Mouse (Mus musculus) midbrain, postnatal 0 days (tissue): ENCODE measurements around the gene Camk2b. TPM values are rescaled to one million over a fixed set of nuclear protein-coding genes. Genes with fewer than 3 reads are reported as not detected.

Experiments
- ATAC-seq: fragments of 200-750 bp; cut with Nextera tagmentation; 2 replicates; pipeline ENCODE4 v1.8.0; 2017; ENCODE audit warnings: moderate number of reproducible peaks, mild to moderate bottlenecking, moderate TSS enrichment, moderate library complexity; ENCODE audit not compliant: low FRiP score
- DNase-seq: peaks from one replicate; pipeline ENCODE4 v3.0.0-alpha.2; 2015; ENCODE audit warnings: low spot score
- H3K27ac ChIP-seq: fragments of 300-500 bp; sonication (generic); 2 replicates; pipeline ENCODE4 v1.5.1; 2014; ENCODE audit warnings: low read depth, mild to moderate bottlenecking, low read length, mixed read lengths
- H3K27me3 ChIP-seq: fragments of 300-500 bp; sonication (generic); 2 replicates; pipeline ENCODE4 v1.6.1; 2014; ENCODE audit warnings: low read length, control low read depth, mixed read lengths; ENCODE audit not compliant: insufficient read depth
- H3K36me3 ChIP-seq: fragments of 300-500 bp; sonication (generic); 2 replicates; pipeline ENCODE4 v1.6.1; 2014; ENCODE audit warnings: low read length, control low read depth, mixed read lengths; ENCODE audit not compliant: insufficient read depth
- H3K4me1 ChIP-seq: fragments of 300-500 bp; sonication (generic); 2 replicates; pipeline ENCODE4 v1.6.1; 2014; ENCODE audit warnings: mild to moderate bottlenecking, control low read depth, antibody characterized with exemption, low read length, mixed read lengths; ENCODE audit not compliant: insufficient read depth
- H3K4me2 ChIP-seq: fragments of 300-500 bp; sonication (generic); 2 replicates; pipeline ENCODE4 v1.6.1; 2014; ENCODE audit warnings: low read depth, mild to moderate bottlenecking, low read length, mixed read lengths; ENCODE audit not compliant: poor library complexity, severe bottlenecking
- H3K4me3 ChIP-seq: fragments of 300-500 bp; sonication (generic); 2 replicates; pipeline ENCODE4 v1.5.1; 2014; ENCODE audit warnings: low read depth, mild to moderate bottlenecking, low read length, moderate library complexity
- H3K9ac ChIP-seq: fragments of 300-500 bp; sonication (generic); replicated peaks from 2 replicates; pipeline ENCODE4 v1.6.1; 2014; ENCODE audit warnings: mild to moderate bottlenecking, low read length, moderate library complexity, mixed read lengths; ENCODE audit not compliant: poor library complexity, severe bottlenecking
- H3K9me3 ChIP-seq: fragments of 300-500 bp; sonication (generic); 2 replicates; pipeline ENCODE4 v1.6.1; 2016; ENCODE audit warnings: low read length, control low read depth
- CTCF ChIP-seq: IDR thresholded peaks from 2 replicates; pipeline ENCODE4 v1.5.1; 2016; ENCODE audit warnings: antibody characterized with exemption, mild to moderate bottlenecking
- WGBS: fragments of 180-500 bp; shearing (Covaris S2); extraction: QIAGEN DNeasy Blood & Tissue Kit; methylation state at CpG from one replicate; pipeline ENCODE4 v1.1.7; 2014; 5-methylcytosine and 5-hydroxymethylcytosine counted together
- polyA plus RNA-seq: library from polyadenylated mRNA; unstranded; fragments of >200 nt; fragmentation: Nextera tagmentation; extraction: Ambion mirVana; gene quantifications from 2 replicates; pipeline ENCODE4 v1.2.1, GENCODE M21; 2015
- total RNA-seq: library from RNA; depleted of rRNA; stranded (reverse); fragments of >200 nt; gene quantifications from 2 replicates; pipeline ENCODE4 v1.2.3, GENCODE M21; 2014

The Camk2b gene
- total and polyA plus RNA-seq, 2 experiments from 2014 or later, result 208 to 225 TPM

DNA sequence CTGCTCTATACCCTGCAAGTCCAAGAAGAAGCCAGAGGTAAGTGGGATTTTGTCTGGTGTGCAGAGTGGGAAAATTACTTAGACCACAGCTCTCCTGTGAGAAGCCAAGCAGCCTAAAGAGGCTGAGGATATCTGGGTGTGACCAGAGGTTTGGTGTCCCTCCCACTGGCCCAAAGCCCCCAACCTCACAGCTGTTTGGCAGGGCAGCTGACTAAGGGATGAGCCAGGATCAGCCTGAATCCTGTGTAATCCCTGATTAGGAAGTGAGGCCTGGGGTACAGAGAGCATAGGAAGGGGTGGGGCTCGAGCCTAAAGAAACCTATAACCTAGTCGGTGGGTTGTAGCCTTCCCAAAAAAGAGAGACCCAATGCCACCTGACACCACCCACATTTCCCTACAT lies 91.1 kb downstream of the Camk2b start:
- no peak for TF ChIP-seq CTCF
- Histone ChIP-seq H3K27ac (no peak overlapping the region), H3K9ac (no peak overlapping the region), H3K4me2 (no peak overlapping the region), H3K9me3 (no peaks in the 10 kb centered on the region), H3K4me3 (no peak overlapping the region), H3K36me3 (peaks cover 82% of the 10 kb centered on the region), H3K27me3 (no peaks in the 10 kb centered on the region), H3K4me1 (no peaks in the 10 kb centered on the region)
- WGBS, result 47% methylated on average over 2 of the region's 2 CpGs
- ATAC-seq, result no peak
- no peak for DNase-seq

GRCm38 (mm10) chr11:5974053-5974452 lies 92.1 kb downstream of the Camk2b start:
- Histone ChIP-seq H3K4me3 (no peak overlapping the region), H3K27me3 (no peaks in the 10 kb centered on the region), H3K4me2 (no peak overlapping the region), H3K9ac (no peak overlapping the region), H3K4me1 (no peaks in the 10 kb centered on the region), H3K27ac (no peak overlapping the region), H3K36me3 (peaks cover 81% of the 10 kb centered on the region), H3K9me3 (no peaks in the 10 kb centered on the region)
- no peak for TF ChIP-seq CTCF
- 85% methylated on average over 6 of the region's 6 CpGs for WGBS
- no peak for ATAC-seq
- no peak for DNase-seq

DNA sequence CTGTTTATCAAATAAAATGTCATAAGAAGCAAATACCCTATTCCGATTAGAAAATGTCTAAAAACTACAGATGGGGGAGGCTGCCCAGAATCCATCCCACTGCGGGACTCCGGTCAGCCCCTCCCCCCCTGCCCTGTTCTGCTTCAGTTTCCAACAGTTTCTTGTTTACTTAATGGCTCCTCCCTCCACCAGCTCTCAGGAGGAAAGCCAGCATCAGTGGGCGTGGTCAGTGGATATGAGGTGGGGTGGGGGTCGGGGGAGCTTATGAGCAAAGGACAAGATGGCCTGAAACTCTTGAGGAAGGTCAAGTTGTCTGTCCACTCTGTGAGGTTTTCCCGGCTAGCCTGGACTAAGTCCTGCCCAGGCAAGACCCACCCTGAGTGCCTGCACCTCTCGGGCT lies 93.0 kb downstream of the Camk2b start:
- H3K4me3 ChIP-seq, result no peak overlapping the region
- no peak for ATAC-seq
- H3K9me3 ChIP-seq, result no peaks in the 10 kb centered on the region
- no peak overlapping the region for H3K27ac ChIP-seq
- peaks cover 80% of the 10 kb centered on the region for H3K36me3 ChIP-seq
- no peak for DNase-seq
- no peaks in the 10 kb centered on the region for H3K27me3 ChIP-seq
- H3K9ac ChIP-seq, result no peak overlapping the region
- 54% methylated on average over 7 of the region's 7 CpGs for WGBS
- no peaks in the 10 kb centered on the region for H3K4me1 ChIP-seq
- TF ChIP-seq CTCF, result no peak
- no peak overlapping the region for H3K4me2 ChIP-seq

DNA sequence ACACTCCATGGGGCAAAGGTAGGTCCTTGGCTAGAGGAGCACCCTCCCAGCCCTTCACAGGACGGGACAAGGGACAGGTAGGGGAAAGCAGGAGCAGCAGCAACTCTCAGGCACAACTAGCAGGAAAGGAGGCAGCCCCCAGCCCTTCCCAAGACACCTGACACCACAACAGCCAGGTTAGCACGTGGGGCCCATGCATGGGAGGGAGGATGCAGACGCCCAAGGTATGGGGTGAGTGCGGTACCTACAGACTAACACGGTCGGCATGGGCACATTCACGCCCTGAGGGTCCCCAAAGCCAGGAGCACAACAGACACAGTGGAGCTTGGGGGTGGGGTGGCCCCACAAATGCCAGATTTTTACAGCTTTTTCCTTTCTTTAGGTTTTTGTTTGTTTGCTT lies 95.0 kb downstream of the Camk2b start:
- DNase-seq, result no peak
- WGBS, result 77% methylated on average over 7 of the region's 7 CpGs
- no peak overlapping the region for H3K4me3 ChIP-seq

DNA sequence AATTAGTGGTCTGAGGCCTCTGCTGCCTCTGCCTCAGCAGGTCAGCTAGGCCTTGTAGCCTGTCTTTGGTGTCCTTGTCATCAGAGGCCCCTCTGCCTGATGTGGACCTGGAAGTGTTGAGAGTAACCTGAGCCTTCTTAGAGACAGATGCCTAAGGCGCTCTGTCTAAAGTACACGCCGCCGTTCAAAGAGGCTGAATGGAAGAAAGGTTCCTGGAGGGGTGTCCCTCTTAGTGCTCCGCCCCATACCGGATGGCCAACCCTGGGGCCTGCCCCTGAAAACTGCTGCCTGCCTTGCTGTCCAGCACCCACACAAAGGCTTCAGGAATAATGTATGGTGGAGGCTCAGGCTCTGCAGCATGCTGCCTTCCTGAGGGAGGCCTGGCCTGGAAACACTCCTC lies 97.9 kb downstream of the Camk2b start:
- no peak overlapping the region for H3K9ac ChIP-seq
- DNase-seq (no peak), ATAC-seq (no peak)
- peaks cover 82% of the 10 kb centered on the region for H3K36me3 ChIP-seq
- 88% methylated on average over 6 of the region's 6 CpGs for WGBS
- no peak overlapping the region; the same call in 1 of the 2 replicates for H3K27ac ChIP-seq
- H3K4me3 ChIP-seq, result no peak overlapping the region
- TF ChIP-seq CTCF, result no peak
- no peaks in the 10 kb centered on the region for H3K9me3 ChIP-seq
- no peaks in the 10 kb centered on the region for H3K4me1 ChIP-seq
- H3K4me2 ChIP-seq, result no peak overlapping the region
- no peaks in the 10 kb centered on the region for H3K27me3 ChIP-seq

More for the DNA sequence above, 95.0 kb downstream of the Camk2b start:
- H3K9me3 ChIP-seq, result no peaks in the 10 kb centered on the region
- TF ChIP-seq CTCF, result no peak
- no peak overlapping the region for H3K9ac ChIP-seq
- H3K4me2 ChIP-seq, result no peak overlapping the region
- H3K27me3 ChIP-seq, result no peaks in the 10 kb centered on the region
- H3K27ac ChIP-seq, result no peak overlapping the region
- ATAC-seq, result no peak
- H3K4me1 ChIP-seq, result no peaks in the 10 kb centered on the region
- peaks cover 76% of the 10 kb centered on the region for H3K36me3 ChIP-seq

DNA sequence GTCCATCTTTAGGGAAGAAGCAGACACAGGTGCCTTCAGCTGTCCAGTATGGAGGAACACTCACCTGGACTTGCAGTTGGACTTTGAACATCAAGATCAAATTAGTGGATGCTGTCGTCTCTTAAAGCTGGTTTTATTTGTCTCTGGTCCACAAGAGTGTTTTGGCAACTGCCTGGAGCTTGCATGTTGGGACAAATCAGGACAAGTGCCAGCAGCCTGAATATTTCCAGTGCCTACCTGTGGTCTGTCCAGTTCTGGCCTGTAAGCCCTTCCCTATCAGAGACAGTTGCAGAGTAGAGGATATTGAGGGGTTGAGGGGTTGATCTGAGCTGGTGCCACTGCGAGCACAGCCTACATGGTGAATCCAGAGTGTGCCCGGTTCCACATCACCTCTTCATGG lies 99.4 kb downstream of the Camk2b start:
- no peak overlapping the region for H3K4me2 ChIP-seq

More for the DNA sequence above, 99.4 kb downstream of the Camk2b start:
- ATAC-seq (no peak), DNase-seq (no peak)
- Histone ChIP-seq H3K9me3 (no peaks in the 10 kb centered on the region), H3K27me3 (no peaks in the 10 kb centered on the region), H3K9ac (no peak overlapping the region), H3K4me1 (no peaks in the 10 kb centered on the region), H3K4me3 (no peak overlapping the region), H3K27ac (no peak overlapping the region), H3K36me3 (peaks cover 83% of the 10 kb centered on the region)
- no peak for TF ChIP-seq CTCF
- WGBS, result 94% methylated on average over 3 of the region's 3 CpGs
